Mouse (Mus musculus): Measurements from ENCODE around the gene Ank3. TPM values are rescaled to one million over a fixed set of nuclear protein-coding genes. Genes with fewer than 3 reads are reported as not detected.

Ank3 gene
- polyA plus RNA-seq, 2 experiments = 3.1 to 5.3 TPM

DNA sequence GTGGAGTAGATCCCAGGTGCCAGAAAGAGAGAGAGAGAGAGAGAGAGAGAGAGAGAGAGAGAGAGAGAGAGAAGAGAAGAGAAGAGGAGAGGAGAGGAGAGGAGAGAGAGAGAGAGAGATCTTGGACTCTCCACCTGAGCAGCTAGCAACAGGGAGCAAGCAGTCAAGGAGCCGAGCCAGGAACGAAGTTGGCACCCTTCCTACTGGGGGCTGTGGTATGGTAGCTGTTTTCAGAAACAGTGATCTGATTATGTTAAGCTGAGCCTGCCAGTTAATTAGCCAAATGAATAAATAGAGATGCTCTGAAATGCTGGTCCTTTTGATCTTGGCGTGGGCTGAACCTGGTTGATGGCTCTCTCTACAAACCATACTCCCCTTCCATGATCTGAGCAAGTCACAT, 666.6 kb downstream of the Ank3 start:
- Histone ChIP-seq H3K27ac (no peak overlapping the region), H3K4me2 (ENCODE audit: low read depth) (no peak overlapping the region), H3K4me3 (ENCODE audit: insufficient read depth in 1 of 2, low read depth in 2 of 2, low read length in 2 of 2) (no peak overlapping the region), H3K9me3 (ENCODE audit: control insufficient read depth, low read length) (no peaks in the 10 kb centered on the region), H3K9ac (replicated peaks) (no peak overlapping the region), H3K4me1 (replicated peaks; ENCODE audit: control insufficient read depth in 2 of 2, insufficient read depth in 2 of 2, low read length in 1 of 2) (no peaks in the 10 kb centered on the region), H3K27me3 (ENCODE audit: control insufficient read depth, insufficient read depth, low read length) (no peaks in the 10 kb centered on the region), H3K36me3 (replicated peaks; ENCODE audit: control insufficient read depth, insufficient read depth, low read depth) (no peaks in the 10 kb centered on the region)
- no peak for TF ChIP-seq CTCF (IDR thresholded peaks at IDR 0.05; ENCODE audit: low read depth)
- DNase-seq (ENCODE audit: low read depth in 3 of 3, low spot score in 3 of 3) = no peak
- no peak for ATAC-seq (ENCODE audit: insufficient read depth)
- 58% methylated on average over 3 of the region's 3 CpGs for WGBS (ENCODE audit: insufficient replicate concordance)

DNA sequence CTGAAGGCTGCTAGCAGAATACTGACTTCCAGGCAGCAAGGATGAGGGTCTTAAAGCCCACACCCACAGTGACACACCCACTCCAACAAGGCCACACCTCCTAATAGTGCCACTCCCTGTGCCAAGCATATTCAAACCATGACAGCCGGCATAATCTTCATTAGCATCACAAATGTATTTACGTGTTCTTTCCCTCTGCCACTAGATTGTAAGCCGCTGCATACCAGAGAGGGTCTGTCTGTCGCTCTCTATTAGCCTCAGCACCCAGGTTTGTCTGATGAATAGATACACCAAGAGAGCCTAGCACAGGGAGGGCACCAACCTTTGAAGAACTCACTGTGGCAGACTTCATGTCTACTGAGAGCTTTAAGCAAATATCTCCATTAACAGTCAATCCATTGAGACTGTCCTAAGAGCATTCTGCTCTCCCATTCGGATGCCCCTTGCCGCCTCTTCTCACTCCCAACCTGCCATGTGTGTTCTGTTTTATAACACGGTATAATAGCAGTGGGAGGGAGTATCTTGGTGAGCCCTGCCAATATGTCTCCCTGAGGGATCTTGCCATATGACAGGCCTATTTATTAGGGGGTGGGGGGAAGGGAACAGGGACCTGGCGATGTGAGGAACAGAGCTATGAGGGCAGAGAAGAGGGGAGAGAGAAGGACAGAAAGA, 668.1 kb downstream of the Ank3 start:
- no peak for ATAC-seq (ENCODE audit: insufficient read depth)
- Histone ChIP-seq H3K4me1 (replicated peaks; ENCODE audit: control insufficient read depth in 2 of 2, insufficient read depth in 2 of 2, low read length in 1 of 2) (no peaks in the 10 kb centered on the region), H3K9ac (replicated peaks) (no peak overlapping the region), H3K4me3 (ENCODE audit: insufficient read depth in 1 of 2, low read depth in 2 of 2, low read length in 2 of 2) (no peak overlapping the region), H3K27ac (no peak overlapping the region), H3K27me3 (ENCODE audit: control insufficient read depth, insufficient read depth, low read length) (no peaks in the 10 kb centered on the region), H3K36me3 (replicated peaks; ENCODE audit: control insufficient read depth, insufficient read depth, low read depth) (no peaks in the 10 kb centered on the region), H3K9me3 (ENCODE audit: control insufficient read depth, low read length) (no peaks in the 10 kb centered on the region; the same call in 1 of the 2 replicates), H3K4me2 (ENCODE audit: low read depth) (no peak overlapping the region)
- WGBS (ENCODE audit: insufficient replicate concordance) = 50% methylated on average over 8 of the region's 8 CpGs
- DNase-seq (ENCODE audit: low read depth in 3 of 3, low spot score in 3 of 3) = no peak
- TF ChIP-seq EP300 (IDR thresholded peaks at IDR 0.05; ENCODE audit: low read depth) = no peak
- TF ChIP-seq CTCF (IDR thresholded peaks at IDR 0.05; ENCODE audit: low read depth) = no peak

DNA sequence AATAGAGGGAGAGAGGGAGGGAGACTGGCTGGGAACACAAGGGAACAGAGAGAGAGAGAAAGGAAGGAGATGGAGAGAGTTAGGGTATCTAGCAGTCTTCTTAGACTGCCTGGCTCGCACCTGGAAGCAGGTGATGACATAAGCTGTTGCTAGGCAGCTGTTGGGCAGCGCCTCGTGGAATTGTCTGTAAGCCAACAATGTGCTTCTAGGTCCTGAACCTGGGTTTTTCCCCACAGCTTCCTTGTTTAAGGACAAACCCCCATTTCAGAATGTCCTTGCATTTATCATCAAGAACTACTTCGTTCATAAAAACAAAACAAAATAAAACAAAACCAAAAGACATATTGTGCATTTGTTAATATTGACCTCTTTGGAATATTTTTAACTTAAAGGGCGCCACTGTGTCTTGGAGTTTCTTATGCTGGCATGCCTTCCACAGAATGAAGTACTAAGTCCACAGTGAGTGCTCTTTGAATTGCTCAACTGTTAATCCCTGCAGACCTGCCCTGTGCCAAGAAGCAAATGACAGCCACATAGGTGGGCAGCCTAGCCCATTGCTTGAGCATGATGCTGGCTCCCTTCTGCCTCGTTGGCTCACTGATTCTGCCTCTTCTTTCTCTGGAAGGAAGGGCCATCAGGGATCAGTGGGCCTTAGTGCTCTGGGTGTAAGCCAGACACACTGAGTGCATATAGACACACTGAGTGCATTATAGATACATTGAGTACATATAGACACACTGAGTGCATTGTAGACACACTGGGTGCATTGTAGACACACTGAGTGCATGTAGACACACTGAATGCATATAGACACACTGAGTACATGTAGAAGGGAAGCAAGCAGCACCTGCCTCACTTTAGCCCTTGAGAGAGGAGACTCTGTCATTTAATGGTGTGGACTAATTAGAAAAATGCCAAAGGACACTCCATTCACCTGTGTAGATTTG, 668.9 kb downstream of the Ank3 start:
- Histone ChIP-seq H3K9ac (replicated peaks) (no peak overlapping the region), H3K4me2 (ENCODE audit: low read depth) (no peak overlapping the region), H3K4me1 (replicated peaks; ENCODE audit: control insufficient read depth in 2 of 2, insufficient read depth in 2 of 2, low read length in 1 of 2) (no peaks in the 10 kb centered on the region), H3K27ac (no peak overlapping the region), H3K9me3 (ENCODE audit: control insufficient read depth, low read length) (no peaks in the 10 kb centered on the region; the same call in 1 of the 2 replicates), H3K27me3 (ENCODE audit: control insufficient read depth, insufficient read depth, low read length) (no peaks in the 10 kb centered on the region), H3K36me3 (replicated peaks; ENCODE audit: control insufficient read depth, insufficient read depth, low read depth) (no peaks in the 10 kb centered on the region), H3K4me3 (ENCODE audit: insufficient read depth in 1 of 2, low read depth in 2 of 2, low read length in 2 of 2) (no peak overlapping the region)
- TF ChIP-seq EP300 (IDR thresholded peaks at IDR 0.05; ENCODE audit: low read depth) (no peak), CTCF (IDR thresholded peaks at IDR 0.05; ENCODE audit: low read depth) (no peak)
- DNase-seq (ENCODE audit: low read depth in 3 of 3, low spot score in 3 of 3) (no peak), ATAC-seq (ENCODE audit: insufficient read depth) (no peak)
- 43% methylated on average over 6 of the region's 6 CpGs for WGBS (ENCODE audit: insufficient replicate concordance)

DNA sequence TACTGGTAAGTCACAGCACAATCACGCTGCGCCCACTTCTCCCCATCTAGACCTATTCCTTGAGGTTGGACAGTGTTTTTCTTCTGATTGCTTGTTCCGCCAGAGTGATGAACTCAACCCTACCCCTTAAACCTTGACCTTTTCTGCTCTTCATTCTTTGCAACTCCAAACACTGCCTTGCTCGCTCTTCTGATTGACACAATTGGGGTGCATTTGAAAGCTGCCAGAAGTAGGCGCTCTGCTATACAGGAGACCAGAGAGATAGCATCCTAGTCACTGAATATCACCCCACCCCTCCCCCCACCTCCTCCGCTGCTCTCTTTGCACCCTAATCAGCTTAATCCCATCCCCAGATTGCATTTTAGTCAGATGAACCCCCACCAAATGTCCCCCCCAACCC, 670.7 kb downstream of the Ank3 start:
- TF ChIP-seq CTCF (IDR thresholded peaks at IDR 0.05; ENCODE audit: low read depth) = no peak
- TF ChIP-seq EP300 (IDR thresholded peaks at IDR 0.05; ENCODE audit: low read depth) = no peak
- no peaks in the 10 kb centered on the region for H3K36me3 ChIP-seq (replicated peaks; ENCODE audit: control insufficient read depth, insufficient read depth, low read depth)
- WGBS (ENCODE audit: insufficient replicate concordance) = 43% methylated on average over 6 of the region's 6 CpGs
- no peak for DNase-seq (ENCODE audit: low read depth in 3 of 3, low spot score in 3 of 3)
- no peak overlapping the region for H3K9ac ChIP-seq (replicated peaks)
- no peaks in the 10 kb centered on the region for H3K4me1 ChIP-seq (replicated peaks; ENCODE audit: control insufficient read depth in 2 of 2, insufficient read depth in 2 of 2, low read length in 1 of 2)
- no peak overlapping the region for H3K4me3 ChIP-seq (ENCODE audit: insufficient read depth in 1 of 2, low read depth in 2 of 2, low read length in 2 of 2)
- H3K4me2 ChIP-seq (ENCODE audit: low read depth) = no peak overlapping the region
- H3K27ac ChIP-seq = no peak overlapping the region
- H3K27me3 ChIP-seq (ENCODE audit: control insufficient read depth, insufficient read depth, low read length) = no peaks in the 10 kb centered on the region
- ATAC-seq (ENCODE audit: insufficient read depth) = no peak
- H3K9me3 ChIP-seq (ENCODE audit: control insufficient read depth, low read length) = no peaks in the 10 kb centered on the region; the same call in 1 of the 2 replicates

DNA sequence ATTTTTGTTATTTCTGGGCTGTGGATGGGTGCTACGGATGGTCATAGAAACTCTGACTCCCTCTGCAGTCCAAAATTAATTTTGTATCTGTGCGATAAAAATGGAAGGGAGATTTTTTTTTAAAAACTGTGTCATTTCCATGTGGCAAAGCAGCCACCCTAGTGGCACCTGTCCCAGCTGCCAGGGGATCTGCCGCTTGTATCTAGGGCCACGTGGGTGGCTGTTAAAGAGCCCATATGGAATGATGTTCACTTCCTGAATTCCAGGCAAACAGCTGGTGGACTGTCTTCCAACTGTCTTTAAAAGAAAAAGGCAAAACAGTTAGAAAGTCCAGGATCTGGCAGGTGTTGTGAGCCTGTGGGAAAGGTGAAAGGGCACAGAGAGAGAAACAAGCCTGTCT, 672.8 kb downstream of the Ank3 start:
- WGBS (ENCODE audit: insufficient replicate concordance) = 67% methylated on average over 4 of the region's 4 CpGs
- ATAC-seq (ENCODE audit: insufficient read depth) = no peak

More for the DNA sequence above, 672.8 kb downstream of the Ank3 start:
- H3K36me3 ChIP-seq (replicated peaks; ENCODE audit: control insufficient read depth, insufficient read depth, low read depth) = no peaks in the 10 kb centered on the region
- H3K27ac ChIP-seq = no peak overlapping the region
- H3K9me3 ChIP-seq (ENCODE audit: control insufficient read depth, low read length) = no peaks in the 10 kb centered on the region; the same call in 1 of the 2 replicates
- no peak overlapping the region for H3K4me3 ChIP-seq (ENCODE audit: insufficient read depth in 1 of 2, low read depth in 2 of 2, low read length in 2 of 2)
- no peak overlapping the region for H3K9ac ChIP-seq (replicated peaks)
- no peak for DNase-seq (ENCODE audit: low read depth in 3 of 3, low spot score in 3 of 3)
- H3K27me3 ChIP-seq (ENCODE audit: control insufficient read depth, insufficient read depth, low read length) = no peaks in the 10 kb centered on the region
- TF ChIP-seq CTCF (IDR thresholded peaks at IDR 0.05; ENCODE audit: low read depth) (no peak), EP300 (IDR thresholded peaks at IDR 0.05; ENCODE audit: low read depth) (no peak)
- no peaks in the 10 kb centered on the region for H3K4me1 ChIP-seq (replicated peaks; ENCODE audit: control insufficient read depth in 2 of 2, insufficient read depth in 2 of 2, low read length in 1 of 2)
- no peak overlapping the region for H3K4me2 ChIP-seq (ENCODE audit: low read depth)

Other genes with a start within 250 kb of the Ank3 start
- gene Rhobtb1, start 247.3 kb upstream of the Ank3 start, polyA plus RNA-seq (2012; rRNA removed) = 2.1 and 2.5 TPM in 2 replicates
- gene Rhobtb1, start 247.3 kb upstream of the Ank3 start, polyA plus RNA-seq (2014; fragmentation: Nextera tagmentation; extraction: Ambion mirVana) = 7.1 and 9.0 TPM in 2 replicates
- 0.32 and 0.51 TPM in 2 replicates for gene A930033H14Rik, start 185.7 kb upstream of the Ank3 start, polyA plus RNA-seq (2012; rRNA removed)
- gene A930033H14Rik, start 185.7 kb upstream of the Ank3 start, polyA plus RNA-seq (2014; fragmentation: Nextera tagmentation; extraction: Ambion mirVana) = 0.18 and 0.19 TPM in 2 replicates
- 140 and 273 TPM in 2 replicates for gene Cdk1, start 45.8 kb upstream of the Ank3 start, polyA plus RNA-seq (2012; rRNA removed)
- gene Cdk1, start 45.8 kb upstream of the Ank3 start, polyA plus RNA-seq (2014; fragmentation: Nextera tagmentation; extraction: Ambion mirVana) = 353 and 360 TPM in 2 replicates